Mouse (Mus musculus) T-cell, adult 2 months (primary cell): ENCODE data around the gene Ist1.
A peak's percentile ranks its signal among the peaks of the same experiment; 100 is the strongest.

Source experiments
- DNase-seq: peaks from one replicate; pipeline ENCODE4 v3.0.0; 2022; ENCODE audit warnings: low spot score

Ist1 gene

DNA sequence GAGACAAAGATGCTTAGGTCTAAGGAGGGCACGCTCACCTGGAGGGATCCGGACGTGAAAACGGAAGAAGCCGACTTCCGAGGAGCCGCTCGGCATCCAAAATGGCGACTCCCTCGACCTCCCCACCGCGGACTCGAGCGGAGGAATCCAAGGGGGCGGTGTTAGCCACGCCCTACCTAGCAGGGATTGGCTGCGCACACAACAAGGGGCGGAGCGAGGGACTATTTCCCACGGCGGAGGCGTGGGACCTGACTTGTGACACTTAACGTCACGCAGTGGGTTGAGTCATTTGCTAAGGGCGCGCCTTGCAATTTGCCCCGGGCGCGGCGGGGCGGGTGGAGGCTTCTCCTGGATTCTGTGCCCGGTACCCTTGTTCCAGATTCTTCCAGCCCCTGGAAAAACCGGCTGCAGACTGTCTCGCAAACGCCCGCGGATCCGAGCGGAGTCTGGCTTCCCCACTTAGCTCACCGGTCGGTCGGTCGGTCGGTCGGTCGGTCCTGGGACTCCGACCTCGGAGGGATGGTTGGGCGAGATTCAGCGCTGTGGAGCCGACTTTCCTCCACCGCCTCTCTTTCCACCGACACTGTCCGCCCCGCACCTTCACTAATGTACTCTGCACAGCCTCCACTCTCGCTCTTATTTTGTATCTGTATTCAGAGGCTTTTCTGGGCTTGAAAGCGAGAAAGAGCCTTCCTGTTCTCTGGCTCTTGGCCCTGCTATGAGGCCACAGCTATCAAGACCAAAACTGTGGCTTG is at the start of gene Ist1:
Ist1 (minus strand) TSS at position 115 of the 755 bp plus-strand sequence.
- DNase-seq, result peak; percentile 98

DNA sequence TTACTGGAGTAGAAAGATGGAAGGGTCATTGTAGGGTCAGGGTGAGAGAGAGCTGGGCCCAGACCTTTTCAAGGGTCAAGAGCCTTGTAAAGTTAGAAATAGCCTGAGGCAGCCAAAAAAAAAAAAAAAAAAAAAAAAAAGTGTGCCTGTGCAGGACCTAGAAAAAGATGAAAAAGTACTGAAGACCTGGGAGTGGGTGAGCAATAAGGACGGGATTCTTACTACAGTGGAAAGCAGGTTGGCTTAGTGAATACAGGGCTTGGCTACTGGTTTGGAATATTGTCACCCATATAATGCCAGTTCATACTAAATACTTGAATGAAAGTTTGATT is 45.0 kb upstream of the Ist1 start:
- DNase-seq, result no peak

DNA sequence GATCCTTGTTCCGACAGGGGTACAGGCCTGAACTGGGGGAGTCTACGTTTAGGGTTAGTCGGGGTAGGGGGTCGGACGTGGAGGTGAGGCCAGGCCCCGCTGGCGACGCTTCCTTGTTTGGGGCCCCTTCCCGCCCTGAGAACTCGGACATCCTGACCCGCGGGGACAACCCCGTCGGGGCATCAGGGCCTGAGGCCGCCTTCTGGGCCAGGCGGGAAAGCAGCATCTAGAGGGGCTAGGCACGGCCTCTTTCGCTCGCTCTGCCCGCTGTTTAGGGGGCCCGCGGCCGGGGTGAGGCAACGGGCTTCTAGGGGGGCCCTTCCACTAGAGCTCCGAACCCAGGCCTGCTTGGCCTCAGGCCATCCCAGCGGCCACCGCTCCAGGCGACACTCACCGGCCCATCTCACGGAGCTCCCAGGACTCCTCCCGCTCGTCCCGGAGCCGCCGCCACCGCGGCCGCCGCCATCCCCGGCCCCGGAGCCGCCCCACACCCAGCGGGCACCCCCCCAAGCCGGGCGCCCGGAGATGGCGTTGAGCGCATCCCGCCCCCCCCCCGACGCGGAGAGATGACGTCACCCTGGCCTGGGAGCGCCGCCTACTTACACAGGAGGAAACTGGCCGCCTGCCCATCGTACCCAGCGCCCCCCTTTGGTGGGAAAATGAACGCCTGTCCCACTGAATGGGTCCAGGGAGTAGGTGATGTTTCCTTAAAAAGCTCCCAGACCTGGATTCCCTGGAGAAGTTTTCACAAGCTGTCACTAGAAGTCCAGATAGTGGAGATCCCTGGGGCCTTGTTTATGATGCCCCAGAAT is 44.4 kb upstream of the Ist1 start, which contains the start of gene Atxn1l:
Atxn1l (minus strand) TSS at position 503 of the 812 bp plus-strand sequence.
- DNase-seq, result peak; percentile 79

DNA sequence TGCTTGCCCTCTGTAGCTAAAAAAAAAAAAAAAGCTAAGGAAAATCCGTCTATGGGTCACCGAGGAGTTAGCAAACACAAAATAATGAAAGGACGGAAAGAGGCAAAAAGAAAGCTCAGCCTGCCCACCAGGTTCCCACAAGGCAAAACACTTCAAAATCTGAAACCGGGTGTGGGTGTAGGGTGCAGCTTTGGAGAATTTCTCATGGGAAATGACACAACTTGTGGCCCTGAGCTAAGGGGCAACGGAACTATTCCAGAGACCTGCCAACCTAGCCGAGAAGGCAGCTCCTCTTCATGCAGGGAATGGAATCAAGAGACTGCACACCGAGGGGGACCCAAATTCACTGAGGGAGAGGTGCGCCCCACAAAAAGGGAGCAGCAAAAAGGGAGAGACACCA is 43.8 kb upstream of the Ist1 start:
- DNase-seq, result peak; percentile 5

DNA sequence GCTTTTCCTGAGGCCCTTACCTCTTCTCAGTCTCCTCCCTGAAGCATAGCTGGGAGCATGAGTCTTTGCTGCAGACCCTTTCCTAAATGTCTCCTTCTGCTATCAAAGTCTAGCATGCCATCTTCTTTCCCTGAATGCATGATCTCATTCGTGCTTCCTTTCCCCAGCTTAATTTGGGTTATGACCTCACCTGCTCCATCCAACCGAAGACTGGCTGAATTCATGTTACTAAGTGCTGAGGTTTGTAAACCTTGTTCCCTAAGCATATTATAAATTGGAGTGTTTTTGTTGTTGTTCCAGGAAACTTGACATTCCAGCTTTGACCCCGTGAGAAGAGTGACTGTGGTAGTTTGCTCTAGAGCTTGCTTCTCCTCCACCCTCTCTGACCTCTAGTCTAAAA is 41.0 kb upstream of the Ist1 start:
- DNase-seq, result no peak

DNA sequence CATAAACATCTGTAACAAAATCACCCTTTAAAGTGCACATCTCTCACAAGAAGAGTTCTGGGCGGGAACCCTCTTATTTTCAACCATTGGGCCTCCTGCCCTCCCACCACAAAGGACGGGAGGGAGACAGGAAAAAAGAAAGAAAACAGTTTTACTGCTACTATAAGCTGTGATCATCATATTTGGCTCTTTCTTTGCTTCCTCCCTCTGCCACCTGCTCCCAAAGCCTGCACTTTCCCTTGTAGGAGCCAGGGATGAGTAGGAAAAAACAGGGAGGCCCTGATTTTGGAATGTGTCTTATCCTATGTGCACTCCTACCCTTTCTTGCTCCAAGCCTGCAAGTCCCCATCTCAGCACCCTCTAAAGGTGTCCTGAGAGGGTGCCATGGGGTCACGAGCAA is 38.0 kb upstream of the Ist1 start:
- no peak for DNase-seq

DNA sequence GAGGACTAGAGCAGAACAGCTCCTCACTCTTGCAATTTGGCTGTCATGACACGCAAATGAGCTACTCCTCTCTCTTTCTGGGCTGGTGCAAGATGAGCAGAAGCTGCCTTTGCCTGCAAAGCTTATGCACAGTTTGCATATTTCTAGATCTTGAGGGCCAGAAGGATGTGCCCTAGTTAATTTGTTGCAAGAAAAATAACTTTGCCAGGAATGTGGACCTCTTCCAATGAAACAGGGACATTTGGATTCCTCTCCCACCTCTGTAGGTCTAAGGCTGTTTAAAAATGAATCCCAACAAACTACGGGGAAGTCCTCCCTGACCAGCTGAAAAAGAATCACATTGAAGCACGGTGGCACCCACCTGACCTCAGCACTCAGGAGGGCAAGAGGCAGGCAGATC is 32.0 kb upstream of the Ist1 start:
- DNase-seq, result no peak

DNA sequence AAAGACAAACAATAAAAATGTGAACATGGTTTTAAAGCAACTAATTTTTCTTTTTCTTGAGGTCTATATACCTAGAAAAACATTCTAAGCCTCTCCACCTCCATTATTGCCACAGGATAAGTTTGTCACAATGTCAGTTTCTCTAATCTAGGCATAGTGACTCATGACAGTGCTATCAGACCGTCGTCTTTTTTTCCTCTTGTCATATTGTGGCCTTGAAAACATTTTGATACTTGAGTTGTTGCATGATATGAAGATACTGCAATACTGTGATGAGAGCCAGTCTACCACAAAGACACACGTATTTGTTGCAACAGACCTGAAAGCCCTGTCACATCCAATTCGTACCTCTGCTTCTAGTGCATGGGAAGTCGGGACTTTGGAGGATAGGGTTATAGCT is 21.9 kb upstream of the Ist1 start:
- DNase-seq, result no peak

DNA sequence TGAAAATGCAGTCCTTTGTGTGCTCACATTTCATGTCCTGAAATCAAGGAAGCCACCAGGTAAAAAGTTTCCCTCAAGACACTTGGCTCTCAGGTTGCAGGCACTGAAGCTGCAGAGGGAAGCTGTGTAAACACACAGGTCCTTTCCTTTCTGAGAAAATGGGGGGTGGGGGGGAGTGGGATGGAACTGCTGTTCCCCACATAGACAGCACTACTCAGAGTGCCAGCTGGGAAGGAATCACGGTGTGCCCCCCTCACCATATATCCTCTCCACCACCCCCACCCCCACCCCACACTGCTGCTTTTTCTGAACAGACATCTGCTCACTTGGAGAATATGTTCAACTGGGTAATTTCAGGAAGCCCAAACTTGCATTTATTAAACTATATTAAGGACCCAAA is 19.5 kb upstream of the Ist1 start:
- no peak for DNase-seq

DNA sequence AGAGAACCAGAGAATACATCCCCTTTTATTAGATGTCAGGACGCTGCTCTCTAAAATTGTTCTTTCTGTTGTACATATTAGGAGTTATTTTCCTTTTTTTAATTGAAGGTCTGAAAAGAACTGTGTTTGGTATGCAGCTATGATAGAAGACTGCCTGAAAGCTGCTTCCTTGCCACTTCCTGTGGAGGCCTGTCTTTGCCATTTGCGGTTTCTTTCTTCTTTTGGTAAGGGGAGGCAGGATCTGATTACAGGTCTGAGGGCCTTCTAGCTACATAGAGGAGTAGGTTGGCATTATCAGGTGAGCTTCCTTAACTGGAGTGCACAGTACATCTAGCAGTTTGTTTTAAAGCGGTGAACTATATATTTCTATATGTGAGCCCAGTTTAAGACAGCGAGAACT is 14.9 kb upstream of the Ist1 start:
- peak; percentile 66 for DNase-seq

DNA sequence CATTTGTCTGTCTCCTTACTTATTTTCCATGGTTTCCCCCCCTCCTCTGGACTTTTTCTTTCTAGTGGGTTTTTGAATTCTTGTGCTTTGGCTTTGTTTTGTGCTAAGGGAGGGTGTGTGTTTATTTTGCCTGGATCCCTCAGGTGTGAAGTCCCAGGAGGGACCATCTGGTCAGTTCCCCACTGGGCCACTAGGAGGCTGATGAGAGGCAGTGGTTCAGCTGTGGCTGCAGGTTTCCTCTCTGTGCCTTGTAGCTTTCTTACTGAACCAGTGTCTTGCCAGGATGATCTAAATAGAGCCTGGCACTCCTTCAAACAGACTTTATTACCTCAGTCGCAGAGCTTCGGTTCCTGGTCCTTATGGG is 13.8 kb upstream of the Ist1 start:
- DNase-seq, result peak; percentile 82

DNA sequence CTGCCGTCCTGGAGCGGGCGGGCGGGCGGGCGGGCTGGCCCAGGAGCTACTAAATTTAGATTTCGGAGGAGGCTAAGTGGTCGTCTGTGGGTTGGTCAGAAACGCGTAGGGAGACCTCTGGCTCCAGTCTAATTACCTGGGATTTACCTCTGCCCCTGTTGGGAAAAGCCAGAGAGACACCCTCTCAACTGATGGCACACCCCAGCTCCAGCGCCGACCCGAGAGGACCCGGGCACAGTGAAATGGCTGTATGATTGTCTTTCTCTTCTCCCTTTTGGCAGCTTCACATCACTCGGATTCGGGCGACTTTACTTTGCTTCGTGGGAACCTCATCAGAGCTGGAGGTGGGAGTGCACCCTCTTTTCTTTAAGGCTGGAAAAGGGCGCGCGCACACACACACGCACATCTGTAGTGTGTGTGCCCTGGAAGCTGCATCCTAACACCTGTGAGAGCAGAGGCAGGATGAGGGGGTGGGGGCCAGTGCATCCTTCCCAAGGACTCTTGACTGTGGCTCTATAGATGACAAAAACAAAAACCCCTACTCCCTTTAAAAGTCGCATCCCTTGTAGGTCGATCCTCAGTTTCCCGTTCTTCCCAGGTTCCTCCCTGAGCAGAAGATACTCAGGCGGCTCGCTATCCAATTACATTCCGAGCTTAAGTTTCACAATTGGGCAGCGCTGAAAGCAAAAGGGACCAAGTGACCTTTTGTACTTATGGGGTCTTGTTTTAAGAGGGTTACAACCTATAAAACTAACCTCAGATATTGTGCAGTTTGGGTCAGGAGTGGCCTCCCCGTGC is 13.2 kb upstream of the Ist1 start:
- no peak for DNase-seq

DNA sequence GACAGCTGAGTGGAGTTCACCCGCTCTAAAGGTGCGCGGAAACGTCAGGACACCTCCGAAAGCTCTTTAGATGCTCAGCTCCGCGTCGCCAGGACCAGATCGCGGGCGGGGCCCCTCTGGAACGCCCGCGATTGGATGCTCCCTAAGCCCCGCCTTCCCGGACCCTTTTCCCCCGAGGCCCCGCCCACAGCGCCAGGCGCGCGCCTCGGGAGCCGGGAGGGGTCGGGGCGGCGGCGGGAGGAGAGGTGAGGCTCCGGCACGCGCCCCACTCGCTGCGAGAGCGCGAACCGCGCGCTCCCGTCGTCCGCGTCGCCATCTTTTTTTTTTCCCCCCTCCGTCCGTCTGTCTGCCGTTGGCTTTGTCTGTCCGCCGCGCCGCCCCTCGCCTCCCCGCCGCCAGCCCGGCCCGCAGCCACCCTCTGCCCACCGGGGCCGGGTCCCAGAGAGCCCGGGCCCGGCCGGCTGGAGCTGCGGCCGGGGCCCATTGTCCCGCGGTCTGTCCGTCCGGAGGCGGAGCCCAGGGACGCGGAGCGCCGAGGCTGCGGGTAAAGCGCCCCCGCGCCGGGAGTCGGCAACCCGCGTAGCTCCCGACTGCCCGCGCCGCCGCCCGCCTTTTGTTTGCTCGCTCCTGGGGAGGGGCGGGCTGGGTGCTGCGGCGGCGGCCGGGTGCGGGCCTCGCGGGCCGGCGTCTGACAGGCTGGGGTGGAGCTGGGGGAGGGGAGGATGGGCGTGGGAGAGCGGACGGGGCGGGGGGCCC is 12.4 kb upstream of the Ist1 start, which contains the start of gene Zfp821:
Zfp821 (plus strand) TSS at position 227 of the 756 bp plus-strand sequence.
- peak; percentile 85 for DNase-seq

DNA sequence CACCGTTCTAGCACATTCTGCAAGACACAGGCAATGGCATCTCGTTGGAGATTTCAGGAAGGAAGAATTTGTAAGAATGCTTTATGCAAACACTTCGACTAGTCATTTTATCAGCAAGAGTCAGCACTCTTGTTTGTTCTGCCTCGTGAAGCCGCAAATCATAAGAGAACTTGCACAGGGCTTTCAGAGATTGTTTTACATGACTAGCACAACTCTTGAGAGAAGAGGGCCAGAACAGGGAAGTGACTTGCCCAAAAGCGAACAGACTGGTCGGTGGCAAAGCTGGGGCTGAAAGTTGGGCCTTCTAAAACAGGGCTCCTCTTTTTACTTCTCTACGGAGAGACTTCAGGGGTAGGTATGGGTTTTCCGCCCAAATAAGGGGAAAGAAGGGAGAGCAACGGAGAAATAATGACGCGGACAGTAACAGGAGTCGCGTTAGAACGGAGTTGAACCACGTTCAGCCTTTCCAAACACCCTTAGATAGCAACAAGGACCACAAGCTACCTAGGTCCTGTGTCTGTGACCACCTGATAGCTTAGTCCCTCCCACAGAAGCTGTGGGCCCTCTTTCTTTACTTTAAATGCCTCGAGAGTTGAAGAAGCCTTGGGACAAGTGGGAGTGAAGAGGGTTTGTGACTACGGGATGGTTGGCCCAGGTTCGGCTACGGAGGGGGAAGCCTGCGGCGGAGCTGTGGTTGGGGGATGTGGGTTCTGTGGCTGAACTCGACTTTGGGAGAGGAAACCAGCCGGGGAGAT is 11.7 kb upstream of the Ist1 start:
- peak; percentile 13 for DNase-seq

DNA sequence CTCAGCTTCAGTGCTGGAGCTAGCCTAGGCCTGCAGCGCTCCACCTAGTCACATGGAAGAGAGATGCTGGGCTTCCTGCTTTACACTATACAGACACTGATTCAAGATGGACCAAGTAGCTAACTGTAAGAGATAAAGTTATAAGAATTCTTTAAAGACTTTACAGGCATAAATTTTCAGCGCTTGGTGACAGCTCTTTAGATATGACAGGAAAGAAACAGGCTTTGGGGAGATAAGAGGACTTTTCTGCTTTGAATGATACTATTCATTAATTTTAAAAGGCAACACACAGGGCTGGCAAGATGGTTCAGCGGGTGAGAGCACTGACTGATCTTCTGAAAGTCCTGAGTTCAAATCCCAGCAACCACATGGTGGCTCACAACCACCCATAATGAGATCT is 5.4 kb upstream of the Ist1 start:
- DNase-seq, result no peak

DNA sequence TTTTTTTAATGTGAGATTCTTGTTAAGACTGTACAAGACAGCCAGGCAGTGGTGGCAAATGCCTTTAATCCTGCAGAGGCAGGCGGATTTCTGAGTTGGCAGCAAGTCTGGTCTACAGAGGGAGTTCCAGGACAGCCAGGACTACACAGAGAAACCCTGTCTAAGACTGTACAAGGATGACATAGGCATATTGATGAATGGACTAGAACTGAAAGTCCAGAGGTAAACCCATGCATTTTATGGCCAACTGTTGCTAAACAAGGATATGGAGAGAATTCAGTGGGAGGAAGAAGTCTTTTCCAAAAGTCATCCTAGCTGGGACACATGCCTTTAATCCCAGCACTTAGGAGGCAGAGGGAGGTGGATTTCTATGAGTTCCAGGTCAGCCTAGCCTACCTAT is 4.7 kb upstream of the Ist1 start:
- DNase-seq, result no peak

DNA sequence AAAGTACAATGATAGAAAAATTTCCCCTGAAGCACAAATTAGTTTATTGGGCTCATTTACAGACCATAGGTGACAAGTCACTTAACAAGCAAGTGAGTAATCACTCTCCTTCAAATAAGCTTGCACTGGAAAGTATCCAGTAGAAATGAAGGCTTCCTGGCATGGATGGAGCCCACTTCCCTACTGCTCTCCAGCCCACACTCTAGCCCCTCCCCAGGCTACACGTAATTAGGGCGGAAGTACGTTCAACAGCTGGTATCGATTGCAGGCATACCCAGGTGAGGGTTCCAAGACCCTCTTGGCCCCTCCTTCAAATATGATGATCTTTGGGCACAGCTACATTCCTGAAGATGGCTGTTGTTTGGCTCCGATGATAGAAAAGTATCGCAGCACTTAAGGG is 1.1 kb upstream of the Ist1 start:
- DNase-seq, result no peak

DNA sequence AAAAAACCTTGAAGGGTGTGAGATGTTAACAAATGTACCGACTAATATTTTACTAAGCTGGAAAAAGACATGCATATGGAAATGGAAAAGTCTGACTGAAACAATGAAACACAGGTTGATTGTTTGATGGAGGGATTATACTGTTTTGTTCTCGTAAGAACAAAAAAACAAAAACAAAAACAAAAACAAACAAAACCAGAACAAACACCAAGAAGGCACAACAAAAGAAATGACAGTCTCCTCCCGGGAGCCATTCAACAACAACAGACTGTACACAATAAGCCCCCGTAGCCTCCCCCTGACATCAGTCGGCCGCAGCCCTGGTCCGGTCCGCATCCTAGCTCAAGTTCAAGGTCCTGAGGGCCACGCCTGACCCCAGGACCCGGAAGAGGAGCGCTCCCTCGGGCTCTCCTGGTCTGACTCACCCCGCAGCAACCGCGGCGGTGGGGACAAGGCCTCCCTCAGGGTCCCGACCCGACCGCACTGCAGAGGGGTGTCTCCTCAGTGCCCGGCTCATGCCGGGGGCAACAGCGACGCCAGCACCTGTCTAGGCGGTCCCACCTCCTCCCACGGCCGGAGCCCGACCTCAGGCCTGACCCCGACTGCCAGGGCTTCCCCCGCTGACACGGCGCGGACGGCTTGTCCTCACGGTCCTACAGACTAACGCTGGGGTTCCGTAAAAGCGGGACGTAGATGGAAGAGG is 466 bp downstream of the Ist1 start:
- DNase-seq, result no peak

DNA sequence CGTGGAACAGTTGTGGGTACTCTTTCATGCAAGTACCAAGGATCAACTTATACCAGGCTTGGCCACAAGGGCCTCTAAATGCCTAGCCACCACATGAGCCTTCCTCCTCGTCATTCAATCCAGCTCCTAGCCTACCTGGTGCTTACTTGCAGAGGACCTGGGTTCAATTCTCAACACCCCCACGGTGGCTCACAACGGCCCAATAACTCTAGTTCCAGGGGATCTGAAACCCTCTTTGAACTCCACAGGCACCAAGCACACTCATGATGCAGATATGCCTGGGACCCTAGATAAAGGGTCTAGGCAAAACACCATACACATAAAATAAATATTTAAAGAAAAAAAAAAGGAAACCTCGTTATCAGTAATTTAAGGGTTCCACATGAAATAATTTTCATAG is 1.3 kb downstream of the Ist1 start:
- peak; percentile 38 for DNase-seq

DNA sequence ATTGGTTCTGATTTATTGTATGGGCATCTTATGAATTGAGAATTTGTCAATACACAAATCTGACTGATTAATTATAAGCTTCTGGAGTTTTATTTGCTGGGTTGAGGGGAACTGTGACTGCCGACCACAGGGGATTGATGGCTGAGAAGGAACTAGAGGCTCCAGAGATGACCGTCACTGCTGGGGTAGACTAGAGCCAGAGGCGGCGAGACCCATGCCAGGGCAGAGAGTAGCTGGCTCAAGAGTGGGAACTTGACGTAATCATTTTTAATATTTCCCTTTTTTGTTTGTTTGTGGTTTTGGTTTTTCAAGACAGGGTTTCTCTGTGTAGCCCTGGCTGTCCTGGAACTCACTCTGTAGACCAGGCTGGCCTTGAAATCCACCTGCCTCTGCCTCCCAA is 5.8 kb downstream of the Ist1 start:
- DNase-seq, result no peak

DNA sequence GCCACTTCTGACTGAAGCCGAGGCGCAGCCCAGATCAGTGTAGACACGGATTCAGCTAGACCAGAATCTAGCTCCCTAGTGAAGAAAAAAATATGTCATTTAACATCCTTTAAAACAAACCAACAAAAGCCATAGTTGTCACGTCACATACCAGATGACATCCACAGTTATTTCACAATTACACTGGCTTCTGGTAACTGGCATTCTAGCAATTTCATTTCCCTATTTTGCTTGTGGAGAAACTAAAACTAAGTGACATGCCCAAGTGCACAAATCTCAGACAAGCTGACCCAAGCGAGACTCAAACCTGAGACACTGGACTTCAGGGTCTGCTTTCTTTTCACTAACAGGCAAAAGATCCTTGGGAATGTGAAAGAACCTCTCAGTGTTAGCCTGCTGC is 10.9 kb downstream of the Ist1 start:
- DNase-seq, result no peak
